Mouse (Mus musculus) left cerebral cortex, postnatal 10 days (tissue): ENCODE measurements at regions not wholly inside any gene's neighbourhood (a gene's known extent, or its start where the extent isn't known, plus 50 kb on each side); places are given as distances from the start of the nearest gene placed in this dataset.

ENCODE experiments used
- DNase-seq, 2 experiments: peaks; one replicate each; pipeline ENCODE4 v3.0.0; 2021 to 2022; ENCODE audit warnings: low spot score in 2 of 2, mixed read lengths in 1 of 2; ENCODE audit errors: extremely low spot score in 1 of 2
- intact Hi-C: fragments of 180-260 bp; cut with DNase I; formaldehyde crosslinking; loops from one replicate; pipeline ENCODE4 v1.15.1; 2025

DNA sequence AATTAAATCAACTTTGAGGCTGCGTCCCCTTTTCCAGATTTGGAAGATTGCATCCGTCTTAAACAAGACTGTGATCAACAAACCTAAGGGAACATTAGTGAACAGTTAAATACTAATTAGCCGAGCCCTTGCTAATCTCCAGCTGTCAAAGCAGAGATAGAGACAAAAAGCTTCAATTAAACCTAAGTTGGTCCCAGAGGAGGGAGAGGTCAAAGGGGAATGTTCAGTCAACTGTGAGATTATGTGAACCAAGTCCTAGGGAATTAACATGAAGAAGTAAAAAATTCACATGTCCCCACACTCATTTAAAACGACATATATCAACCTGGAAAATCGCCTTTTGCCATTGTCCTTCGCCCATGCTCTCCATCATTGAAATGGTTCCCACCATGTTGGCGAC lies 59.7 kb upstream of the Tbx20 start:
- intact Hi-C loops = no loop called here
- no peak for DNase-seq

DNA sequence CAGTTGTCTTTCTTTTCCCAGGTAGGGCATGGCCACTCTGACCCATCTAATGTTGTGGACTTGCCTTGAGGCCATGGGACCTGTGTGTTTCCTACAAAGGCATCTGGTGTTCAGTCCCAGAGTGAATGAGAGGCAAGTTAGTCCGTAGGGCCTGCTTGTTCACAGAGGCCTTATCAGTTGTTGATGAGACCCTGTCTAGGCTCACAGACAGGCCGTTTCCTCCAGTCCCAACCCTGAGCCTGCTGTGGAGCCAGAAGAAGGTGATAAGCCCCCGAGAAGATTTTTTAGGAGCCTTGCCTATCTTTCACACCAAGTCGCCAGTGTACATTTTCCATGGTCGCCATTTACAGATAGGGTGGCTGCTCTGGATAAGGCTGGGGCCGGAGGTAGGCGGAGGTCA lies 74.1 kb upstream of the Tbx20 start:
- intact Hi-C loops = no loop called here
- no peak for DNase-seq

DNA sequence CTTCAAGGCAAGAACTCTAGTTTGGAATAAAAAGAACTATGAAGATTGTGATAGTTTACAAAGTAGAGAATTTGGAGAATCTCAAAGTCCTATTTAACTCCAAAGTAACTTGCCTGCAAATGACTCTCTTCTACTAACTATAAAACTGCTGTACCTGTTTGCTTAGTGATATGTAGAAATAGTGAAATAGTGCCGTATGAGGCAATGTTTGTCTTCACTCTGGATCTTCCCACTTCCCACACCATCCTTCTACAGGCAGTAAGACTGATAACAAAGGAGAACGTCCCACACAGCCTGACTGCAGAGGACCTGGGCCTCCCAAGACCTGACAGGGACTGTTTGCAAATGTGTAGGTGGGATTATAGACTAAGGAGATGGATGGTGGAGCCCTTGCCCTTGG lies 85.4 kb upstream of the Tbx20 start:
- intact Hi-C loops = no loop called here
- no peak for DNase-seq

DNA sequence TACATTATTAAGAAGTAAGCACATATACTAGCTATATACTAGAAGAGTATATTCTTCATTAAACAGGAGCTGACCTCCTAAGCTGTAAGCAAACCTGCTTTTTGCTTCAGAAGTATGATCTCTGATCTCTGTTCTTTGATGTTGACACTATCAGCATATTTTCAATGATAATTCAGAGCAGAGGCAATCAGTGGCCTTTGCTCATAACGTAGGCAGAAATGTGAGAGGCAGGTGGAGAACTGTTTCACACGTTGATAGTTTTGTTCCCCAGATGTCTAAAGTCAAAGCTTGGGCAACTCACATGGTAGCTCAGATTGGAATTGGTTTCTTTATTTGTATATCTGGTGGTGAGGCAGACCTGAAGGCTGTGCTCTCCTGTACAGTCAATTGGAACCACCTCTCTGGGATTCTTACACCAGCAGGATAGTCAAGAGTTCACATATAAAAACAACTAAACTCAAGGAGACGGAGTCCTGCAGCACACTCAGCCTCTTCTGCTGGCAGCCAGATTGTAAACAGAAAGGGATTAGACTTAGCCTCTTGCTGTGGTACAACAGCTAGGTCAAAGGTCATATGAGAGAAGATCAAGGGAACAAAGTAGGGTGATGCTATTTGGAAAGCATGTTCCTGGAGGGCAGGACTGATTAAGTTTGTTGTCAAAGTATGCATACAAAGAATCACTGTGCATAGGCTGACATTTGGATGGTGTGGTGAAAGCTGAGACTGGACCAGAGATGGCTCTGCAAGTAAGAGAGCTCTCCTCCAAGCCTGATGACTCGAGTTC lies 92.5 kb upstream of the Tbx20 start:
- no peak for DNase-seq
- intact Hi-C loops = no loop called here

DNA sequence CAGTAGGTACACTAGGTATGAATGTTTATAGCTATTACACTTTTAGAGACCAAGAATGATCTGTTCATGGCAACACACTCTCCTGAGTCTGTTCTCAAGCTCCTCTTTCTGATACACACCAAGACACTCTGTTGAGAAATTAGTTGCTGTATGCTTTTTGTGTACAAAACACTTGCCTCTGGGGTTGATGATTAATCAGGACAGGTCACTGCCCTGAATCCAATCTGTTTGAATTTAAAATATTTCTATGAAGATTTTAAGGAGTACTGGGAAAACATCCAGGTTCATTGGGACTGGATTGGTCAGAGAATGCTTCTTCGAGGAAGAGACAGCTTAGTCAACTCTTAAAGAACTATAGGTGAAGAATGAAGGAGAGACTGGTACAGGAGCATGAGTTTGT lies 94.6 kb upstream of the Tbx20 start:
- intact Hi-C loops = no loop called here
- no peak for DNase-seq

DNA sequence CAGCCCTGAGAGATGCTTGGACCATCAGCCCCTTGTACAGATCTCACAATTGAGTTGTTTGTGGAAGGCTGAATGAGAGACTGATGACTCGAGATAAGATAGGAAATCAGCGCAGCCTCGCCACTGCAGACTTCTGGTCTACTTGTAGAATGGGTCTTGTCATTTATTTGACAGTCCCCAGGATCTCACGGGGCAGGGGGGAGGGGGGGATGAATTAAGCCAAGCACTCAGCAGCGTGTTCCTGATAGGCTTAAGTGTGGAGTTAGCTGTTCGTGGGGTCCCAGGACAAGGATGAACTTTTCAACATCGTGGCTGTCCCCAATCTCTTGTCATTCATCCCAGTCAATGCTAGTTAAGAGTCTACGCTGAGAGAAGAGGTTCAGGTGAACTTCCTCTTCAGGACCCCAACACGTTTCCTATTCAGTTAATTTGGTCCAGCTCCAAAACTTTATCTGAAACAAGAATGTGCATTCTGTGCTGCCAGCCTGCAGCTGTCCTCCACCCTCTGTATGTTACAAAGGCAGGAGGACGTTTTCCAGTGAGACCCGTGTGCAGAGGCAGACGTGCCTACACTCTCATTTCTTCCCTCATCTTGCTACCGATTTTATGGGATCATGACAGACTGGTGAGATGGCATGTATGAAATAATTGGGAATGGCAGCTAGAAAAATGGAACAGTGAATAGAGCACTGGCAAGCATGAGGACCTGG lies 100.5 kb upstream of the Tbx20 start:
- no peak for DNase-seq
- intact Hi-C loops = no loop called here

DNA sequence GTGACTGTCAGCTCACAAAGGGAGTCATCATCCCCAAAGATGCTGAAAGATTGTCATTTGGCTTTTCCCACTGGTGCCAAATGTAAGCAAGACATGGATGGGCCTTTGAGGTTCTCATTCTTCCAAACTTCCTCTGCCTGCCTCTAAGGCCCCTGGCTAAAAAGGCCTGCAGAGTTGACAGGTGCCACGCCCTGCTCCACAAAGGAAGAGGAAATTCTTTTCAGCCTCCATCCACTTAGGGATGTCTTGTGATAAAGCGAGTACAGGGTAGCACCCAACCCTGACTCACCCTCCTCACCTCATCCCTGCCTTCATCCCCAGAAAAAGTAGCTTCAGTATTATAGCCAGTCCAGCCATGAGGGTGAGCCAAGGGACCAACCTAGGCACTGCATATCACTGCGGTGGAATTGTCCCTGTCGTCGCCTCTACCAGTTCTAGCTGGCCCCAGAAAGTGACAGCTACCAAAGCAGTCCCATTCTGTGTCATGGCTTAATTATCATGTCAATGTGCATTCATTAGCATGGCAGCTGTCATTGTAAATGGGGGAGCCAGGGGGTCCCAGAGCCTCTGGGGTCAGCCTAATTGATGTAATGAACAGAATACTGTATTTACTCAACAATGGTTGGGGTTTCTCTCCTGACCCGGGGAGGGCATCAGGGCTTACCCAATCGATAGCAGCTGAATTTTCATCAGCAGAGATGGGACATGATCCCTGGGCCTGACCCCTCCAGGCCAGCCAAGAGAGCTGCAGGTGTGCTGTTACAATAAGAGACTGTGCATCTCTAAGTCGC lies 104.5 kb upstream of the Tbx20 start:
- intact Hi-C loops = no loop called here
- DNase-seq = no peak

DNA sequence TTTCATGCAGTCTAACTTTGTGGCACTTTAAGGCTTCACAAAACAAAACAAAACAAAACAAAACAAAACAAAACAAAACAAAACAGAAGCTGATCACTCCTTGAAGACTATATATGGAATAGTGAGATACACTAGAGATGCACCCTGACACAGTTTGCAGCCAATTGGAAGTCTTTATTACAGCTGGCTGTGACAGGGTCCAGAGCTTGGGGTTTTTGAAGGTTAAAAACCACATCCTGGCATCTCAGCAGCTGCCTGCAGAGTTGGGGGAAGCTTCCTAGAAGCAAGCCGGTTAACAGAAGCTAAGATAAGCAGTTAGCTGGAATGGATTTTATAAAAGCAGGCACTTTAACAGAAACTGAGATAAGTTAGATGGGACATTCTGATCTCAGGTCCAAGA lies 105.6 kb upstream of the Tbx20 start:
- intact Hi-C loops = no loop called here
- no peak for DNase-seq

DNA sequence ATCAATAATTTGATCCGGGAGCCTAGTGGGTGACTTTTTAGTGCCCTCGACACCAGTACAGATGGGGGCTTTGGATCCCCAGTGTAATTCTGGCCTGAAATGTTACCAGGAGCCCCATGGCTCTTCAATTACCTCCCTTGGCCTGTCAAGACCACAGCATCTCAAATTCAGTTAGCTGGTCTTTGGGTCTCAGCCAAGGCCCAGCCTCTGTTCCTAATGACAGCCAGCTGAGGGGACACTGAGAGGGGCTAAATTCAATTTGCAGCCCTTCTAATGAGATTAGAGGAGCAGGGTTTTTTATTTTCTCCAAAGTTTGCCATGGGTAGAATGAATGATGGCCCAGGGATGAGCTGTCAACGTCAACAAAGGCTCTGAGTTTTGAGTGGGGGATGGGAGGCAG lies 109.9 kb upstream of the Tbx20 start:
- DNase-seq = no peak
- intact Hi-C loops = no loop called here

DNA sequence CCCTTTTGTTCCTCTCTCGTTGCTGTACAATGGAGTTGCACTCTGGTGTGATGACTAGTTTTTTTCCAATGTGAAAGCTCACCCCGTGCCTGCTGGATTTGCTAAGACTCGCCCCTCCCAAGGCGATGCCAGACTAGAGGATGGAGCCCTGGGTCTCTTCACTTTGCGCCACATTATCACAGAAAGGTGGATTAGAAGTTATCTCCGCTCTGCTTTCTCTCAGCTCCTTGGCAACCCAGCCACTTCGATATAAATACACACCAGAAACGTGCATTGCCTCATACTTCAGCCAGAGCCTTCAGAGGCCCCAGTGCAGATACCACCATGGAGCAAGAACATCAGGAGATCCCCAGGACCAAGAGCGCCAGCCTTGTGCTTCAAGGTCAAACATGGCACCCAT lies 114.2 kb upstream of the Tbx20 start:
- no peak for DNase-seq
- intact Hi-C loops = no loop called here

DNA sequence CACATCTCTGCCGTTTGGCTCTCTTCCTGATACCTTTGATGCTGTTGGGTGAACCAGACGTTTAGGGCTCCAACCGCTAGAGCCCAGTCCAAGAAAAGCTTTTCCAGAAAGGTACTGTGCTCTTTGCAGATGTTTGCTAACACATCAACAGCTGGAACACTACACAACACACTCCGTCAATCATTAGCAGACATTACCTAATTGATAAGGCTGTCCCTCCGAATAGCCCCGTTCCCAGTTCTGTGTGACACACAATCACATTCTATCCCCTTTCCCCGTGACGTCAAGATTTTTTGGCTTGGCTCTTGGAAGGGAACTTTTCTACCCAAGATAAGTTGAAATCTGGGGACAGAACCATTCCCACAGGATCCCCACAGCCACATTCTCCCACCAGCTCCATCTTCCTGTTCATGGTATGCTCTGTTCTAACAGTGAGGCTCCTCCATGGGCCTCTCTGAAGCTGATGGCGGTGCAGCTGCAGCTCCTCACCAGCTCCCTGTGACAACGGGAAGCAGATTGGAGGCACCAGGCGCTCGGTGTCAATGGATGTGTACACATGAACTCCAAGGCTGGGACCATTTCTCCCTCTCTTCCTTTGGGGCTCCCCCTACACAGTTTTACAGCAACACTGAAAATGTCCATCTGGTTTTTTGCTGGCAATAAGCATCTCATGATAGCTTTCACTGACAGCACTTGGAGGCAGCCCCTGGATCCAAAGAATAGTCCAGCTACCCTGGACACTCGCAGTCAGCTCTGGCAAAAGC lies 122.6 kb upstream of the Tbx20 start:
- intact Hi-C loops = no loop called here
- no peak for DNase-seq

DNA sequence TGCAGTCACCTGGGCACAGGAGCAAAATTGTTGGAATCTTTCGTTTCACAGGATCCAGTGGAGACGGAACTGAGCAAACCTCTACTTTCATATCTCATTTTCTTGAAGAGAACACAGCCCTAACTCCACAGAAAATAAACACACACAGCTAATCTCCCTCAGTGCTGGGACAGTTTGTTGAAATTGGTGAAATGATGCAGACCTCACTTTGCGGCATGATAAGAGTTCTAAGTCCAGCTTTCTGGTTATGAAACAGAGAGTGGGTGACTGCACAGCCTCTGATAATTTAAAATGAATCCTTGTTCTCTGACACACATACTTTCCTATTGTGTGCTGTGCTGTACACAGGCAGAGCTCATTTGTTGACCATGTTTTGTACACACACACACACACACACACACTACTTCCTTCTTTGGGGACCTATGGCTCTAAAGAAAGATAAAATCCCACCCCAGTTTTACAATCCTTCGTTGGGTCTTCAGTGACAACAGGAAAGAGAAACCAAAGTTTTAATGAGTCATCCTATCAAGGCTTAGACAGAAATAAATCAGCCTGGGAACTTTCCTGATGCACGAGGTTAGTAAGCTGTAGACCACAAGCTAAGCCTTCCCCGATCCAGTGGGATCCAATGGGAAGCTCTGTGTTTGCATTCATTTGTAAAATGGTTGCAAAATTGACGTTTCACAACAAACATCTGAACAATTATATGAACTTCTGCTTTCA lies 125.3 kb upstream of the Tbx20 start:
- intact Hi-C loops = no loop called here
- DNase-seq = no peak

DNA sequence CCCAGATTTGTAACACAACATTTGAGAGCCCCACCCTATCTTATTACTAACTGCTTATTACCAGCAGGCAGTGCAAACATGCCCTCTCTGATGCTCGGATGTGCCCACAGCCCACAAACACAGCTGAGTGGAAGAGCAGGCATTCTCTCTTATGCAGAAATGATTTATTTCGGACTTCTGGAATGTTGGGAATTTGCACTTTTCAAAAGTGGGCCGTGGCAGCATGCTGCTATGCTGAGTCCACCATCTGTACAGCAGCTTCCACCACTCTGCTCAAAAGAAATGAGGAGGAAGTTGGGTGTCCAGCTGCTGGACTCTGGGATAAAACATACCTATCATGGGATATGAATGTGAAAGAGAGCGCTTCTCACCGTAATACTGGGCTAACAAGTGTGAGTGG lies 129.6 kb upstream of the Tbx20 start:
- intact Hi-C loops = no loop called here
- no peak for DNase-seq

DNA sequence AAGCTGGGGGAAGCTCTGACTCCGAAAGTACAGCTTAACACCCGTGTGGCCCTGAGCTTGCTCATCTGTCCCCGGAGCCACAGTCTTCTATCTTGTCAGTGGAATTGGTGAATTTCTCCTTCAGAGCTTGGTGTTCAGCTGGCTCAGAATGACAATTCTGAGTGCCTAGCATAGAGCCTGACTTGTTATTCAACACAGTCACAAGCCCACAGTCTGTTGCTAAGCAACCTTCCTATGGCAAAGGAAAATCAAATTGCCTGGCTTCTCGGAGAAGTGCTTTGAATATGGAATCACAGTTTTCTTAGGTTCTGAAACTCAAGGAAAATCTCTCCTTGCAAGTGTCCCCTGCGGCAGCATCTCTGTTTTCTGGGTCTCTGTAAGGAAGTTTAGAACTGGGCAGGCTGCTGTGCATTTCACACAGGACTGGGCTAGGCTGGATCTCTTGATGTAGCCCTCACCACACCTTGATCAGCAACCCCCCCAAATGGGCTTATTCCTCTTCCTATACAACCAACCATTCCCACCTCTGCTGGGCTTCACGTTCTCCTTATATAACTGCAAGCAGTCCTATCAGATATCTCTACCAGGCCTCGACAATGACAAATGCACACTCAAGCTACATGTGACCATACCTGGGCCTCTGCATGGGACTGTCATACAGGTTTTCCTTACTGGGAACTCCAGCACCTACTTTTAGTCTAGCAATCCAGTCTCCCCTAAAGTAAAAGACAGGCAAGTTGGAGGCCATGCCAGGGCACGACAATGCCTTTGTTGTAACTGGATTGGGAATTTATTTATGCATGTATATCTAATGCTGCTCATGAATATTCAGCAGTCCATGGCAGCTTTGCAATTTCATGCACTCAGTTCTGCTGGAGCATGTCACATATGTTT lies 135.2 kb upstream of the Tbx20 start:
- intact Hi-C loops = no loop called here
- peak in 1 of 2 experiments; percentile 30 for DNase-seq

DNA sequence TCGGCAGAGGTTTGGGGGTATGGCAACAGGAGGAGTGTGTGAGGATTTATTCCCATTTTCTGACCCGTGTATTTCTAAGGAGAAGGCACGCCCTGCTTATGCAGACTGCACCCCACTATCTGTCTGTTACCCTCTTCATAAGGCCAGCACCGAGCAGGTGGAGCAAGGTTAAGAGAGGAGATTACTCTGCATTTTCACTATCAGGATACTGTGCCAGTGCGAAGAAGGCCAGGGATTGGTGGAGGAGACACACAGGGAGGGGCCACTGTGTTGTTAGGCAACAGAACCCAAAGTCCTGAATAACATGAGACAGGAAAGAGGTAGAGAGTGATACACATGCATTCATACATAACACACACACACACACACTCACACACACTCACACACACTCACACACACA lies 136.6 kb upstream of the Tbx20 start:
- intact Hi-C loops = no loop called here
- DNase-seq = no peak

DNA sequence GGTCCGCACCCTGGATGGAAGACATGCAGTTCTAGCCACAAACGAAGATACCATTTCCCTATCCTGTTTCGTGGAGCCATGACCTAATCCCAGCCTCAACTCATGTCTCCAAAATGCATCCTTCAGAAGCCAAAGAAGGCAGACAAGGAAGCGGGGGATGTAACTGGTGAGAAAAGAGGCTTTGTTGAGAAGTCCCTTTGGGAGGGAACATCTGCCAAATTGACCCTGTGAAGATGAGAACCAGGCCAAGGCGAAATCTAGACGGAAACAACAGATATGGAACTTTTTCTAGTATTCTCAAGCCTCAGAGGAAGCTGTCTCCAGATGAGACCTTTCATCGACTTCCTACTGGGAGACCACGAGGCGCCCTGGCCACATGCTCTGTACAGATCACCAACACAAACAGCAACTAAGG lies 145.9 kb upstream of the Tbx20 start:
- DNase-seq = no peak
- intact Hi-C loops = no loop called here

DNA sequence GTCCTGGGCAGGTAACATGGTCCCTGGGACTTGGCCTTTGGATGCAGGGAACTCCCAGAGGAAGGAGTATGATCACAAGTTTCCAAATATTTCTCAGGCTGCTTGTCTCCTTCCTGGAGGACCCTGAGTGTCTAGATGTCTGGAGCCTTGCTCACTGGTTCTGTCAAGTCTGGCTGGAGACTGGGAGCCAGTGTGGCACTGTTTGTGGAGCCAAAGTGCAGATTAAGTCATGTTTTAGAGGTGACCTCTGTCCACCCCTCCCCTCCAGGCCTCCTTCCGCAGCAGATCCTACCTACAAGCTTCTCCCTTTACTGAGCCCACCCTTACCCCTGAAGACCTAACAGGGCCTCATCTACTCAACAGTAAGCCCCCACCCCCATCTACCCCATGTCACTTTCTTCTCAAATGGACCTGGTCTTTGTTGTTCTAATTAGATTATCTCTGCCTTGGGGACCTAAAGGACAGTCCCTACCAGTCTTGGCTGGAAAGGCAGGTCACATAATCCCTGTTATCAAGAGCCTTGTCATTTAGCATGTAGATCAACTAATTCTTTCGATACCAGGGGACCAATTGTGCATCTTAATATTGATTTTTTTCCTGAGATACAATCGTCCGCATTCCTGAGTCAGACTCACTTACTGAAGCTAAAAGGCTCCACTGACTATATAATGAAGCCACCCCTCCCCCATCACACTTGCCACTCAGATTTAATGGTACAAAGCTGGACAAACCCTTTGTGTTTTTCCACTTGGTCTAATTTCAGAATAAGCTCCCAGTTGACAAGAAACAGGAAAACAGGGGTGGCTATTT lies 148.2 kb upstream of the Tbx20 start:
- intact Hi-C loops = no loop called here
- DNase-seq = no peak
